Mouse (Mus musculus) lung, postnatal 4 days (tissue): Measurements from ENCODE around the gene Olfr459.

Experiments
- DNase-seq, 2 experiments: peaks; one replicate each; pipeline ENCODE4 v3.0.0; 2021

The Olfr459 gene

GRCm38 (mm10) chr6:41775077-41775476, at the start of gene Olfr459:
TSS of gene Olfr459 (minus strand) at chr6:41775177.
- DNase-seq, result no peak

GRCm38 (mm10) chr6:41824086-41824485, 49.1 kb upstream of the Olfr459 start:
- DNase-seq, result no peak

- no peak for DNase-seq
These were observed 11.7 kb upstream of the Olfr459 start for GRCm38 (mm10) chr6:41786700-41787099.

GRCm38 (mm10) chr6:41775721-41776120, 744 bp upstream of the Olfr459 start:
- DNase-seq, result no peak

- no peak for DNase-seq
These were observed 5.1 kb downstream of the Olfr459 start for GRCm38 (mm10) chr6:41769872-41770271.

- DNase-seq, result no peak
These were observed 10.7 kb downstream of the Olfr459 start for GRCm38 (mm10) chr6:41764306-41764705.

GRCm38 (mm10) chr6:41762370-41762757, 12.6 kb downstream of the Olfr459 start:
- no peak for DNase-seq

- peak in 1 of 2 experiments; percentile 42 for DNase-seq
These were observed 13.1 kb downstream of the Olfr459 start for GRCm38 (mm10) chr6:41761702-41762369.

- DNase-seq, result no peak
These were observed 15.4 kb downstream of the Olfr459 start for GRCm38 (mm10) chr6:41759618-41760017.

- no peak for DNase-seq
These were observed 16.6 kb downstream of the Olfr459 start for GRCm38 (mm10) chr6:41758421-41758820.

- no peak for DNase-seq
These were observed 17.8 kb downstream of the Olfr459 start for GRCm38 (mm10) chr6:41757199-41757598.

GRCm38 (mm10) chr6:41754626-41755025, 20.4 kb downstream of the Olfr459 start:
- no peak for DNase-seq

- DNase-seq, result no peak
These were observed 30.1 kb downstream of the Olfr459 start for GRCm38 (mm10) chr6:41744664-41745392.

GRCm38 (mm10) chr6:41741101-41741500, 33.9 kb downstream of the Olfr459 start:
- DNase-seq, result no peak

GRCm38 (mm10) chr6:41734719-41735470, 40.1 kb downstream of the Olfr459 start:
- no peak for DNase-seq

GRCm38 (mm10) chr6:41727989-41728609, 46.9 kb downstream of the Olfr459 start:
- no peak for DNase-seq

- DNase-seq, result no peak
These were observed 53.5 kb downstream of the Olfr459 start for GRCm38 (mm10) chr6:41721430-41721829.
